In genomic region chr11:84641601-84642000, GRCm38 (mm10) we compare ENCODE assay signal across 12 mouse cellular contexts.
DNase-seq lines count a peak whose midpoint lies in the region; ATAC-seq and TF ChIP-seq lines count a peak whose summit lies in the region.
"Had no signal": no experiment of that assay in that cellular context is flagged by ENCODE, and none has a peak within 500 bp of the region (broad histone marks: within the 10 kb centered on the region; RNA-seq: fewer than 3 reads in every experiment).

No protein-coding gene starts in this region.

- no peak overlapping the region for H3K27ac ChIP-seq in forebrain, embryonic 11.5 days (ENCODE audit: low read depth, low read length)
- H3K27ac ChIP-seq in forebrain, embryonic 14.5 days (ENCODE audit: low read depth, low read length), result no peak overlapping the region
- H3K27ac ChIP-seq in stomach, embryonic 14.5 days (ENCODE audit: low read length), result no peak overlapping the region
- no peak overlapping the region for H3K27ac ChIP-seq in stomach, postnatal 0 days (replicated peaks)
- 0 out of 2 replicates have a peak overlapping the region, but pooled peaks have one; percentile 91 for H3K27ac ChIP-seq in midbrain, embryonic 10.5 days (replicated peaks)
- H3K27ac ChIP-seq in liver, embryonic 11.5 days (ENCODE audit: low read depth, low read length), result no peak overlapping the region
- H3K27ac ChIP-seq: liver, embryonic 12.5 days had no signal

- 20% methylated on average over 5 of the region's 5 CpGs for WGBS in forebrain, embryonic 11.5 days
- WGBS in forebrain, embryonic 14.5 days, result 23% methylated on average over 5 of the region's 5 CpGs
- WGBS in stomach, embryonic 14.5 days, result 29% methylated on average over 5 of the region's 5 CpGs
- 26% methylated on average over 5 of the region's 5 CpGs for WGBS in stomach, postnatal 0 days
- 22% methylated on average over 5 of the region's 5 CpGs for WGBS in midbrain, embryonic 10.5 days
- WGBS in liver, embryonic 11.5 days, result 23% methylated on average over 5 of the region's 5 CpGs

- H3K27me3 ChIP-seq in forebrain, embryonic 11.5 days (ENCODE audit: control insufficient read depth, insufficient read depth, low read length), result peaks cover 31% of the 10 kb centered on the region
- H3K27me3 ChIP-seq in forebrain, embryonic 14.5 days (replicated peaks; ENCODE audit: control insufficient read depth, insufficient read depth, low read length), result peaks cover 44% of the 10 kb centered on the region
- H3K27me3 ChIP-seq in stomach, embryonic 14.5 days (ENCODE audit: control insufficient read depth, insufficient read depth, low read length), result peaks cover 17% of the 10 kb centered on the region
- H3K27me3 ChIP-seq in stomach, postnatal 0 days (ENCODE audit: control insufficient read depth, insufficient read depth, low read length), result peaks cover 4% of the 10 kb centered on the region; the same call in 1 of the 2 replicates
- peaks cover 95% of the 10 kb centered on the region for H3K27me3 ChIP-seq in midbrain, embryonic 10.5 days (ENCODE audit: low read depth, poor library complexity, severe bottlenecking)
- peaks cover 84% of the 10 kb centered on the region for H3K27me3 ChIP-seq in liver, embryonic 11.5 days (replicated peaks; ENCODE audit: control insufficient read depth, insufficient read depth, low read length)

- no peaks in the 10 kb centered on the region for H3K9me3 ChIP-seq in forebrain, embryonic 11.5 days (ENCODE audit: control insufficient read depth, low read length)
- H3K9me3 ChIP-seq in forebrain, embryonic 14.5 days (replicated peaks; ENCODE audit: control insufficient read depth, low read length), result no peaks in the 10 kb centered on the region
- no peaks in the 10 kb centered on the region for H3K9me3 ChIP-seq in stomach, embryonic 14.5 days (ENCODE audit: control insufficient read depth, low read depth, low read length)
- H3K9me3 ChIP-seq in stomach, postnatal 0 days (ENCODE audit: control insufficient read depth, low read length), result no peaks in the 10 kb centered on the region
- no peaks in the 10 kb centered on the region for H3K9me3 ChIP-seq in midbrain, embryonic 10.5 days (replicated peaks)
- H3K9me3 ChIP-seq in liver, embryonic 11.5 days (ENCODE audit: control insufficient read depth, low read length), result no peaks in the 10 kb centered on the region
- H3K9me3 ChIP-seq: liver, embryonic 12.5 days had no signal

- H3K4me1 ChIP-seq in forebrain, embryonic 11.5 days (replicated peaks; ENCODE audit: control insufficient read depth, insufficient read depth, low read length), result peaks cover 20% of the 10 kb centered on the region; the same call in 1 of the 2 replicates
- H3K4me1 ChIP-seq in forebrain, embryonic 14.5 days (ENCODE audit: control insufficient read depth, insufficient read depth, low read length), result peaks cover 25% of the 10 kb centered on the region
- H3K4me1 ChIP-seq in stomach, embryonic 14.5 days (ENCODE audit: control insufficient read depth, insufficient read depth, low read length), result no peaks in the 10 kb centered on the region
- no peaks in the 10 kb centered on the region for H3K4me1 ChIP-seq in stomach, postnatal 0 days (replicated peaks; ENCODE audit: control insufficient read depth, insufficient read depth)
- H3K4me1 ChIP-seq in midbrain, embryonic 10.5 days, result peaks cover 44% of the 10 kb centered on the region
- H3K4me1 ChIP-seq in liver, embryonic 11.5 days (replicated peaks; ENCODE audit: control insufficient read depth, insufficient read depth, low read length), result no peaks in the 10 kb centered on the region; the same call in 1 of the 2 replicates
- H3K4me1 ChIP-seq: liver, embryonic 12.5 days had no signal

- H3K9ac ChIP-seq in forebrain, embryonic 11.5 days (ENCODE audit: low read length), result no peak overlapping the region
- no peak overlapping the region for H3K9ac ChIP-seq in forebrain, embryonic 14.5 days (ENCODE audit: low read length)
- H3K9ac ChIP-seq in stomach, embryonic 14.5 days (replicated peaks; ENCODE audit: low read depth, low read length), result no peak overlapping the region
- no peak overlapping the region for H3K9ac ChIP-seq in stomach, postnatal 0 days (ENCODE audit: low read length)
- H3K9ac ChIP-seq in liver, embryonic 11.5 days (ENCODE audit: low read depth, low read length), result no peak overlapping the region
- H3K9ac ChIP-seq: liver, embryonic 12.5 days had no signal

- peak overlapping the region; percentile 90; the same call in 1 of the 2 replicates for H3K4me2 ChIP-seq in forebrain, embryonic 11.5 days (ENCODE audit: low read depth, low read length, severe bottlenecking)
- no peak overlapping the region; the same call in 1 of the 2 replicates for H3K4me2 ChIP-seq in forebrain, embryonic 14.5 days (ENCODE audit: low read length)
- H3K4me2 ChIP-seq in stomach, embryonic 14.5 days (replicated peaks; ENCODE audit: low read depth, low read length), result no peak overlapping the region
- H3K4me2 ChIP-seq in stomach, postnatal 0 days (replicated peaks; ENCODE audit: low read depth), result no peak overlapping the region
- H3K4me2 ChIP-seq in liver, embryonic 11.5 days, result no peak overlapping the region

- DNase-seq in forebrain, embryonic 11.5 days (ENCODE audit: low spot score), result peak; percentile 49
- DNase-seq in forebrain, embryonic 14.5 days (ENCODE audit: low spot score), result no peak
- DNase-seq in stomach, postnatal 0 days (ENCODE audit: low spot score), result no peak
- DNase-seq in midbrain, embryonic 10.5 days (ENCODE audit: low spot score), result no peak
- DNase-seq in MN1 (ENCODE audit: low spot score), result no peak
- no peak for DNase-seq in liver, embryonic 11.5 days (ENCODE audit: low spot score)
- DNase-seq in left cerebral cortex, postnatal 25 days (ENCODE audit: low spot score in 2 of 2), result no peak
- DNase-seq: lung, postnatal 36 days; thymus, postnatal 25 days had no signal

- no peak for TF ChIP-seq CTCF in stomach, postnatal 0 days (IDR thresholded peaks at IDR 0.05; ENCODE audit: low read depth)

- H3K4me3 ChIP-seq in forebrain, embryonic 11.5 days (ENCODE audit: low read depth, low read length), result no peak overlapping the region
- no peak overlapping the region for H3K4me3 ChIP-seq in forebrain, embryonic 14.5 days (ENCODE audit: low read depth, low read length)
- 0 out of 2 replicates have a peak overlapping the region, but pooled peaks have one; percentile 27 for H3K4me3 ChIP-seq in stomach, embryonic 14.5 days (ENCODE audit: low read depth, low read length)
- H3K4me3 ChIP-seq in stomach, postnatal 0 days (ENCODE audit: low read depth, low read length), result no peak overlapping the region
- peak overlapping the region; percentile 67 for H3K4me3 ChIP-seq in midbrain, embryonic 10.5 days
- H3K4me3 ChIP-seq in liver, embryonic 11.5 days (ENCODE audit: low read depth, low read length), result no peak overlapping the region
- H3K4me3 ChIP-seq: myocyte had no signal

- intact Hi-C loops in left cerebral cortex, postnatal 25 days (cut with DNase I), result no loop called here

- H3K36me3 ChIP-seq in forebrain, embryonic 11.5 days (ENCODE audit: control insufficient read depth, insufficient read depth, low read length), result no peaks in the 10 kb centered on the region
- H3K36me3 ChIP-seq in forebrain, embryonic 14.5 days (ENCODE audit: control insufficient read depth, insufficient read depth, low read length), result no peaks in the 10 kb centered on the region
- no peaks in the 10 kb centered on the region for H3K36me3 ChIP-seq in stomach, embryonic 14.5 days (ENCODE audit: control insufficient read depth, insufficient read depth, low read length)
- no peaks in the 10 kb centered on the region for H3K36me3 ChIP-seq in stomach, postnatal 0 days (ENCODE audit: control insufficient read depth, insufficient read depth, low read length)
- no peaks in the 10 kb centered on the region for H3K36me3 ChIP-seq in midbrain, embryonic 10.5 days
- H3K36me3 ChIP-seq in liver, embryonic 11.5 days (ENCODE audit: control insufficient read depth, insufficient read depth, low read length), result no peaks in the 10 kb centered on the region
- H3K36me3 ChIP-seq: liver, embryonic 12.5 days had no signal

- TF ChIP-seq EP300 in stomach, postnatal 0 days (optimal IDR thresholded peaks at IDR 0.05), result no peak

- no peak for ATAC-seq in forebrain, embryonic 11.5 days (replicated peaks; ENCODE audit: low FRiP score)
- ATAC-seq in forebrain, embryonic 14.5 days, result no peak
- no peak for ATAC-seq in stomach, embryonic 14.5 days (ENCODE audit: insufficient number of reproducible peaks, insufficient read depth, low FRiP score, low read depth)
- ATAC-seq in stomach, postnatal 0 days (ENCODE audit: low FRiP score, low TSS enrichment), result no peak
- ATAC-seq in liver, embryonic 11.5 days (replicated peaks; ENCODE audit: low FRiP score), result no peak
- ATAC-seq: liver, embryonic 12.5 days had no signal

Comparison
In these comparisons a context has a peak if more than half of its experiments do, and no peak if none do; other contexts are left out.
1. H3K4me3 ChIP-seq: peak in stomach, embryonic 14.5 days (single experiment) and midbrain, embryonic 10.5 days (single experiment); none in forebrain, embryonic 11.5 days (single experiment), forebrain, embryonic 14.5 days (single experiment), stomach, postnatal 0 days (single experiment) and liver, embryonic 11.5 days (single experiment).